Mouse (Mus musculus) C2C12 (cell line): Measurements from ENCODE around the gene Il2rb.

Source experiments
- CEBPB ChIP-seq: IDR thresholded peaks from one replicate; pipeline ENCODE4 v1.6.1; 2011; ENCODE audit warnings: low read depth, mild to moderate bottlenecking, control low read depth, moderate library complexity
- CTCF ChIP-seq: IDR thresholded peaks from one replicate; pipeline ENCODE4 v1.5.1; 2011; ENCODE audit not compliant: control insufficient read depth, insufficient read depth, insufficient read length
- FOSL1 ChIP-seq: IDR thresholded peaks from one replicate; pipeline ENCODE4 v1.8.0; 2011; ENCODE audit warnings: mild to moderate bottlenecking, low read length; ENCODE audit not compliant: poor library complexity, insufficient read depth, severe bottlenecking
- MAX ChIP-seq: IDR thresholded peaks from one replicate; pipeline ENCODE4 v1.6.1; 2011; ENCODE audit warnings: mild to moderate bottlenecking, control low read depth
- MYOD1 ChIP-seq: IDR thresholded peaks from one replicate; pipeline ENCODE4 v1.6.1; 2011; ENCODE audit warnings: low read depth; ENCODE audit not compliant: control insufficient read depth, insufficient read length
- MYOG ChIP-seq: IDR thresholded peaks from one replicate; pipeline ENCODE4 v1.6.1; 2011; ENCODE audit not compliant: control insufficient read depth, insufficient read length; ENCODE audit errors: extremely low read depth
- USF1 ChIP-seq: IDR thresholded peaks from one replicate; pipeline ENCODE4 v1.6.1; 2011; ENCODE audit warnings: low read depth, mild to moderate bottlenecking, control low read depth, moderate library complexity

DNA sequence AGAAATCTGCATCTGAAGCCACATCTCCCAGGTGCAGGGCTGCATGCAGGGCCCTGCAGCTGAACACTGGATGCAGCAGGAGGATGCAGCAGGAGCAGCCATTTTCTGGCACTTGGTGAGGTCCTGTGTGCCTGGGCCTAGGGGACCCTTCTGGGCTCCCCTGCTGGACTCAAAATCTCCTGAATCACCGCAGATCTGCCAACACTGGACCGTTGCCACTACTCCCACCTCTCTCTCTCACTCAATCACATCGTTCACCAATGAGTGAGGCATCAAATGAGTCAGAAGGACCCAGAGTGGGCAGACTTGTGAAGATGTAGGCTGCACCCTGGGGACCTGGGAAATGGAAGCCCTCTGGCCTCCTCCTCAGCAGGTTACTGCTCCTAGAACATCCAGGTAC lies 46.0 kb upstream of the Il2rb start:
- TF ChIP-seq CTCF (no peak), CEBPB (no peak), MAX (no peak), USF1 (no peak), FOSL1 (no peak), MYOG (no peak), MYOD1 (no peak)
